Comparison of ENCODE assay signal across 9 mouse cellular contexts in the genomic region with DNA sequence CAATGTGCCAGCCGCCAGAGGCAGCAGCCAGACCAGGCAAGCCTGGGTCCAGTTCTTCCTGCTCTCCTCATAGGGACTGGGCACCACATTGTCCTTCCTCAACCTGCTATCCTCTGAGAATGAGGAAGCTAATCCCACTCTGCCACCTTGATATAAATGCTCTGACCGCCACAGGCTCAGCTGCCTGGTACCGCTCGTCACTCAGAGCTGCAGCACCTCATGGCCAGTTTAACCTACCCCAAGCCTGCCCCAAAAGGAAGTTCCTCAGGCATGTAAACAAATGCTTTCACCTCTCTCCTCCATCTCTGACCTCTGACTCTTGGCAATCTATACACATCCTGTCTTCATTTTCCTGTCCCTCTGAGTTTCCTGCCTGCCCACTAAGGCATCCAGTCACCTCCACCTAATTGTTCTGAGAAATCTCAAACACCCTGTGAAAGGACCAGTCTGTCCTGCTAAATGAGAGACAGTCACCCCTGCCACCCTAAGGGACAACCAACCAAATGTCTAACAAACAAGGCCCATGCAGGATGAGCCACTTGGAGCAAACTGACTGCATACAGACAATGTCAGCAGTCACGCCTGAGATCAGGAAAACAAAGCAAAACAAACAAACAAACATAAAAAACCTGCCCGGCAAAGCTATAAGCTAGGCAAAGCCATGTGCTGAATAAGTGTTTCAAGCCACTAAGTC. TPM values are rescaled to one million over a fixed set of nuclear protein-coding genes. Genes with fewer than 3 reads are reported as not detected.
A peak's percentile ranks its signal among the peaks of the same experiment; 100 is the strongest.
DNase-seq lines count a peak whose midpoint lies in the region; ATAC-seq and TF ChIP-seq lines count a peak whose summit lies in the region.
"Had no signal": no experiment of that assay in that cellular context is flagged by ENCODE, and none has a peak within 500 bp of the region (broad histone marks: within the 10 kb centered on the region; RNA-seq: fewer than 3 reads in every experiment).

No protein-coding gene starts in this region.

- WGBS in neural tube, embryonic 13.5 days, result 72% methylated on average over 6 of the region's 6 CpGs
- WGBS in kidney, postnatal 0 days, result 47% methylated on average over 6 of the region's 6 CpGs
- WGBS in stomach, postnatal 0 days, result 65% methylated on average over 6 of the region's 6 CpGs
- WGBS in midbrain, embryonic 11.5 days, result 72% methylated on average over 6 of the region's 6 CpGs

- peak; percentile 51 for DNase-seq in embryo, embryonic 10 days (ENCODE audit: low spot score)
- DNase-seq in embryo, embryonic 9.5 days (ENCODE audit: extremely low spot score), result no peak
- no peak for DNase-seq in neural tube, embryonic 10.5 days (ENCODE audit: extremely low spot score, low spot score)
- DNase-seq in kidney, postnatal 0 days (ENCODE audit: low spot score), result no peak
- DNase-seq in stomach, postnatal 0 days (ENCODE audit: low spot score), result no peak
- no peak for DNase-seq in midbrain, embryonic 11.5 days (ENCODE audit: low spot score, missing footprints)
- DNase-seq in thymus, postnatal 4 days, result no peak

- H3K4me2 ChIP-seq in neural tube, embryonic 13.5 days, result no peak overlapping the region
- no peak overlapping the region for H3K4me2 ChIP-seq in kidney, postnatal 0 days (ENCODE audit: low read length)
- no peak overlapping the region for H3K4me2 ChIP-seq in stomach, postnatal 0 days (replicated peaks; ENCODE audit: low read depth)
- H3K4me2 ChIP-seq in midbrain, embryonic 11.5 days, result no peak overlapping the region

- no peak overlapping the region; the same call in 1 of the 2 replicates for H3K9ac ChIP-seq in neural tube, embryonic 13.5 days
- no peak overlapping the region for H3K9ac ChIP-seq in kidney, postnatal 0 days (ENCODE audit: low read depth, low read length)
- no peak overlapping the region for H3K9ac ChIP-seq in stomach, postnatal 0 days (ENCODE audit: low read length)
- H3K9ac ChIP-seq in midbrain, embryonic 11.5 days (ENCODE audit: low read length), result no peak overlapping the region

- TF ChIP-seq CTCF in kidney, postnatal 0 days (IDR thresholded peaks at IDR 0.05; ENCODE audit: low read depth), result no peak
- no peak for TF ChIP-seq CTCF in stomach, postnatal 0 days (IDR thresholded peaks at IDR 0.05; ENCODE audit: low read depth)

- H3K27ac ChIP-seq in neural tube, embryonic 13.5 days (replicated peaks), result 0 out of 2 replicates have a peak overlapping the region, but pooled peaks have one; percentile 18
- H3K27ac ChIP-seq in kidney, postnatal 0 days, result peak overlapping the region; percentile 79
- H3K27ac ChIP-seq in stomach, postnatal 0 days (replicated peaks), result 0 out of 2 replicates have a peak overlapping the region, but pooled peaks have one; percentile 24
- no peak overlapping the region for H3K27ac ChIP-seq in midbrain, embryonic 11.5 days (ENCODE audit: low read depth, low read length)

- ATAC-seq in neural tube, embryonic 13.5 days (ENCODE audit: low read depth), result no peak
- ATAC-seq in kidney, postnatal 0 days (replicated peaks; ENCODE audit: low FRiP score, low read depth), result no peak
- ATAC-seq in stomach, postnatal 0 days (ENCODE audit: low FRiP score, low TSS enrichment), result no peak
- no peak for ATAC-seq in midbrain, embryonic 11.5 days (ENCODE audit: low FRiP score)
- ATAC-seq: forebrain, embryonic 14.5 days had no signal

- no peaks in the 10 kb centered on the region for H3K9me3 ChIP-seq in neural tube, embryonic 13.5 days
- no peaks in the 10 kb centered on the region for H3K9me3 ChIP-seq in kidney, postnatal 0 days (replicated peaks; ENCODE audit: low read length)
- no peaks in the 10 kb centered on the region for H3K9me3 ChIP-seq in stomach, postnatal 0 days (ENCODE audit: control insufficient read depth, low read length)
- H3K9me3 ChIP-seq in midbrain, embryonic 11.5 days (ENCODE audit: control insufficient read depth, low read length), result no peaks in the 10 kb centered on the region

- peaks cover 56% of the 10 kb centered on the region for H3K36me3 ChIP-seq in neural tube, embryonic 13.5 days
- H3K36me3 ChIP-seq in kidney, postnatal 0 days (ENCODE audit: insufficient read depth, low read length), result peaks cover 6% of the 10 kb centered on the region; the same call in 1 of the 2 replicates
- H3K36me3 ChIP-seq in stomach, postnatal 0 days (ENCODE audit: control insufficient read depth, insufficient read depth, low read length), result no peaks in the 10 kb centered on the region
- no peaks in the 10 kb centered on the region for H3K36me3 ChIP-seq in midbrain, embryonic 11.5 days (ENCODE audit: control insufficient read depth, insufficient read depth, low read length)

- H3K4me3 ChIP-seq in neural tube, embryonic 13.5 days, result no peak overlapping the region
- H3K4me3 ChIP-seq in kidney, postnatal 0 days (replicated peaks; ENCODE audit: low read depth, low read length), result no peak overlapping the region
- no peak overlapping the region for H3K4me3 ChIP-seq in stomach, postnatal 0 days (ENCODE audit: low read depth, low read length)
- H3K4me3 ChIP-seq in midbrain, embryonic 11.5 days (ENCODE audit: low read depth, low read length), result no peak overlapping the region

- H3K27me3 ChIP-seq in neural tube, embryonic 13.5 days, result no peaks in the 10 kb centered on the region
- no peaks in the 10 kb centered on the region for H3K27me3 ChIP-seq in kidney, postnatal 0 days (ENCODE audit: insufficient read depth, low read length)
- H3K27me3 ChIP-seq in stomach, postnatal 0 days (ENCODE audit: control insufficient read depth, insufficient read depth, low read length), result no peaks in the 10 kb centered on the region
- H3K27me3 ChIP-seq in midbrain, embryonic 11.5 days (ENCODE audit: control insufficient read depth, insufficient read depth, low read length), result no peaks in the 10 kb centered on the region

- peaks cover 46% of the 10 kb centered on the region for H3K4me1 ChIP-seq in neural tube, embryonic 13.5 days (replicated peaks)
- H3K4me1 ChIP-seq in kidney, postnatal 0 days (replicated peaks; ENCODE audit: insufficient read depth, low read length), result peaks cover 43% of the 10 kb centered on the region
- H3K4me1 ChIP-seq in stomach, postnatal 0 days (replicated peaks; ENCODE audit: control insufficient read depth, insufficient read depth), result no peaks in the 10 kb centered on the region
- H3K4me1 ChIP-seq in midbrain, embryonic 11.5 days (ENCODE audit: control insufficient read depth, insufficient read depth, low read length), result 0 out of 2 replicates have a peak, but pooled peaks cover 2% of the 10 kb centered on the region

- no peak for TF ChIP-seq EP300 in stomach, postnatal 0 days (optimal IDR thresholded peaks at IDR 0.05)

RNA-seq across cellular contexts. Expression of gene Sh3bp5, which starts 27.8 kb away (rescaled TPM):
- polyA plus RNA-seq in neural tube, embryonic 13.5 days (2015; fragmentation: Nextera tagmentation; extraction: Ambion mirVana), result 134 and 139 TPM in 2 replicates
- 45.2 and 46.8 TPM in 2 replicates for polyA plus RNA-seq in kidney, postnatal 0 days (2015; fragmentation: Nextera tagmentation; extraction: Ambion mirVana)
- 9.9 and 10.9 TPM in 2 replicates for polyA plus RNA-seq in stomach, postnatal 0 days (2015; fragmentation: Nextera tagmentation; extraction: Ambion mirVana)
- 15.3 and 15.8 TPM in 2 replicates for polyA plus RNA-seq in midbrain, embryonic 11.5 days (2014; fragmentation: Nextera tagmentation; extraction: Ambion mirVana)
